Mouse (Mus musculus) left cerebral cortex, postnatal 14 days (tissue): ENCODE data around the gene H2-Q7. TPM values are rescaled to one million over a fixed set of nuclear protein-coding genes. Genes with fewer than 3 reads are reported as not detected.
"Not testable (repeated sequence)": the region's sequence is repeated elsewhere in the genome, so short reads cannot be mapped to it uniquely, and the experiment has no call there.

Experiments used
- DNase-seq, 2 experiments: peaks; one replicate each; pipeline ENCODE4 v3.0.0; 2021 to 2022; ENCODE audit warnings: low spot score in 2 of 2, mixed read lengths in 1 of 2
- intact Hi-C: fragments of 180-260 bp; cut with DNase I; formaldehyde crosslinking; loops from one replicate; pipeline ENCODE4 v1.15.1; 2025
- long read RNA-seq, 2 experiments: library from polyadenylated mRNA; stranded (forward); transcript quantifications; one replicate each; pipeline ENCODE4 v2.0.0; 2021
- total RNA-seq, 2 experiments: library from RNA; stranded (reverse); gene quantifications; 2 replicates each; pipeline ENCODE4 v1.2.3; 2021

The H2-Q7 gene
- total RNA-seq = under 1 TPM; 0.35 to 0.36 TPM
- long read RNA-seq, experiment 1 = 0 reads
- long read RNA-seq, experiment 2 = 0 reads

DNA sequence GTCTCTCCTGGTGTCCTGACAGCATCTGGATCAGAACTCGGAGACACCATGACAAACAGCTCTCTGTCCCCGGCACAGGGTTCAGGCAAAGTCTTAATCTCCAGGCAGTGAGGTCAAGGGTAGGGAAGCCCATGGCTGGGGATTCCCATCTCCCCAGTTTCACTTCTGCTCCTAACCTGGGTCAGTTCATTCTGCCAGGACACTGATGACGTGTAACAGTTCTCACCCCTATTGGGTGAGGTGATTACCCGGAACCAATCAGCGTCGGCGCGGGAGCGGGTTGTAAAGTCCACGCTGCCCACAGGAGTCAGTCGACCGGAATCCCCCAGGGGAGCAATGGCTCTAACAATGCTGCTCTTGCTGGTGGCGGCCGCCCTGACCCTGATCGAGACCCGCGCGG is at the start of gene H2-Q7:
H2-Q7 (plus strand) TSS at position 271 of the 400 bp plus-strand sequence.
- peak; percentile 62 to 65 for DNase-seq
- intact Hi-C loops = not testable (repeated sequence)

DNA sequence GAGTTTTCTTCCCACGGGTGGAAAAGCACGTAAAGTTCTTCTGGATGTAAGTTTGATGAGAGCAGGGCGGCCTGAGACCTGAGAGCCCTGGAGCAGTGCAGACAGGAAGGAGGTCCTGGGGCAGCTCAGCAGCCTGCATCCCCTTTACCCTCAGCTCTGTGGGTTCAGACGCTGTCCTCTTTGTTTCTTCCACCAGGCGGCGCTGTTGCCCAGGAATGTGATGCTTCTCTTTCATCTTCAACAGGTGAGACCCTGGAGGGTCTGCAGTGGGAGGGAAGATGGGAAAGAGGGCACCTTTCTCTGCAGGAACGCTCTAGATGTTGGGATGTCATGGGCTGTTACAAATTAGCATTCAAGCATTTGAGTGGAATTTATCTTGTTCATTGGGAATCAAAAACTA is 49.2 kb upstream of the H2-Q7 start:
- intact Hi-C loops, DNase-seq: not testable (repeated sequence)

DNA sequence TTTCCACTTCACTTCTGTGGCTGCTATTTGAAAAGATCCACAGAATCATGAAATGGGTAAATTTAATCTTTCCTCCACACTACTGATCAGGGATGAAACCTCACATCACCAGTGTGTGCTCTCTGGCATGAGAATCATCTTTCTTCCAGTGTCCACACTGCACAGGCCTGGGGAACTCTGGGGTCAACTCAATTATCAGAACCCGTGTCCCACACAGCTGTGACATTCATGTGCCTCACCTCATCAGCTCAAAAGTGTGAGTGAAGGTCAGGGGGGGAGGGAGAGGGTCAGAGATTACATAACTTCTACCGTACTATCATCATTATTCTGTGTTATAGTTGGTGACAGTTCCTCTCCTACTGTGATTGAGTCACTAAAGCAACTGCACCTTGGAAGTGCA is 46.3 kb upstream of the H2-Q7 start:
- intact Hi-C loops, DNase-seq: not testable (repeated sequence)

DNA sequence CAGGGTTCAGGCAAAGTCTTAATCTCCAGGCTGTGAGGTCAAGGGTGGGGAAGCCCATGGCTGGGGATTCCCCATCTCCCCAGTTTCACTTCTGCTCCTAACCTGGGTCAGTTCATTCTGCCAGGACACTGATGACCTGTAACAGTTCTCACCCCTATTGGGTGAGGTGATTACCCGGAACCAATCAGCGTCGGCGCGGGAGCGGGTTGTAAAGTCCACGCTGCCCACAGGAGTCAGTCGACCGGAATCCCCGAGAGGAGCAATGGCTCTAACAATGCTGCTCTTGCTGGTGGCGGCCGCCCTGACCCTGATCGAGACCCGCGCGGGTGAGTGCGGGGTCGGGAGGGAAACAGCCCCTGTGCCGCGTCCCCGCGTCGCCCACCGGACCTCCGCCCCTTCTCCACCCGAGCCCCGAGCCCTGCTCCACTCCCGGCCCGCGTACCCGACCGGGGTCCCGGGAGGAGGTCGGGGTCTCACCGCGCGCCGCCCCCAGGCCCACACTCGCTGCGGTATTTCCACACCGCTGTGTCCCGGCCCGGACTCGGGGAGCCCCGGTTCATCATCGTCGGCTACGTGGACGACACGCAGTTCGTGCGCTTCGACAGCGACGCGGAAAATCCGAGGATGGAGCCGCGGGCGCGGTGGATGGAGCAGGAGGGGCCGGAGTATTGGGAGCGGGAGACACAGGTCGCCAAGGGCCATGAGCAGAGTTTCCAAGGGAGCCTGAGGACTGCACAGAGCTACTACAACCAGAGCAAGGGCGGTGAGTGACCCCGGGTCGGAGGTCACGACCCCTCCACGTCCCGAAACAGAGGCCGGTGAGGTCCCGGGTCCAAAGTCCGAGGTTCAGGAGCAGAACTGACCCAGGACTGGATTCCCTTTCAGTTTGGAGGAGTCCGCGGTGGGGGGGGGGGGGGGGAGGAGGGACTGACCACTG is 44.8 kb upstream of the H2-Q7 start:
- intact Hi-C loops = not testable (repeated sequence)

DNA sequence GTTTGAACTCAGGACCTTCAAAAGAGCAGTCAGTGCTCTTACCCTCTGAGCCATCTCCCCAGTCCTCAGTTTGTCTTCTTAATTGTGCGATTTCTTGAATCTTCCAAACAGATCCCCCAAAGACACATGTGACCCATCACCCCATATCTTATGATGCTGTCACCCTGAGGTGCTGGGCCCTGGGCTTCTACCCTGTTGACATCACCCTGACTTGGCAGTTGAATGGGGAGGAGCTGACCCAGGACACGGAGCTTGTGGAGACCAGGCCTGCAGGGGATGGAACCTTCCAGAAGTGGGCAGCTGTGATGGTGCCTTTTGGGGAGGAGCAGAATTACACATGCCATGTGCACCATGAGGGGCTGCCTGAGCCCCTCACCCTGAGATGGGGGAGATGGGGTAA is 42.0 kb upstream of the H2-Q7 start:
- intact Hi-C loops, DNase-seq: not testable (repeated sequence)

More for the DNA sequence above, 44.8 kb upstream of the H2-Q7 start:
- not testable (repeated sequence) for DNase-seq

DNA sequence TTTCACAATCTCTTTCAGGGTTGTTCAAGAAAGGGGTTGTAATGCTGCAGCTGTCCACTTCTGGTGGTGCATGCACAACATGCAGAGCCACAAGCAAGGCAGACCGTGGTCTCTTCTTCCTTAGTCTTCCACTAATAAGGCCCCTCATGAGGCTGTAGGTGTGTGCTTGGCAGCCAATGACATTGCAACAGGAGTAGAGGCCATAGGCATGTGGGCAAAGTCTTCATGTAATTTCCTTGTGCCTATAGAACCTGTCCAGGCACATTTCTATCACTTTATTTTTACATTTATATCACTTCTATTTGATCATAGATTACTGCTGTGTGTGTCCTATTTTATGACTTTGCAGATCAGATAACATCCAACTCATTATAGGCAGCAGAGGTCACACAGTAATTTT is 25.9 kb upstream of the H2-Q7 start:
- intact Hi-C loops, DNase-seq: not testable (repeated sequence)

DNA sequence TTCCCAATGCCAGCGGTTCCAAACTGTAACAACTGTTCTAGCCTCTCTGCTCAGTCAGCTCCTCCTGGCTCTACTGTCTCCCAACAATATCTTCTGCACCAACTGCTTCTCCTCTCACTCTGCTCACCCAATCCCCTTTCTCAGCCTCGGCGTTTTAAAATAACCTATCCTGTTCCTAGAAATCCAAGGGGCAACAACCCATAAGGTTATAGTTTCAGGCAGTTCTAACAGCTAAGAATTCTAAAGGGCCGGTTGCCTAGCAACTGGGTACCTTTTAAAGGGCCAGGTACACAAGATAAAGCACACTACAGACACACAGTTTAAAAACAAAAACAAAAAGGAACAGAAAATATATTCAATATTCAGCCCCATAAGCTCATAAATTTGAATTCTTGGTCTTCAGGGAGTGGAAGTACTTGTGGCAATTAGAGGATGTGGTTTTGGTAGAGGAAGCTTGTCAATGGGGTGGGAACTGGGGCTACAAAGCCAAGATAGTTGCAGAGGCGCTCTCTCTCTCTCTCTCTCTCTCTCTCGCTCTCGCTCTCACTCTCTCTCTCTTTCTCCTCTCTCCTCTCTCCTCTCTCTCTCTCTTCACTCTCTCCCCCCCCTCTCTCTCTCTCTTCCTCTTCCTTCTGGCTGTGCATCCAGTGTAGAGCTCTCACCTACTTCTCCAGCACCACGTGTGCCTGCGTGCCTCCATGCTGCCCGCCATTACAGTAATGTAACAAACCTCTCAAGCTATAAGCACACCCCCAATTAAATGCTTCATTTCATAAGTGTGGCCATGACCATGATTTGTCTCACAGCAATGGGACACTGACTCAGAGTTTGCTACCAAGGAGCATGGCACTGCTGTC is 23.5 kb upstream of the H2-Q7 start:
- intact Hi-C loops, DNase-seq: not testable (repeated sequence)

DNA sequence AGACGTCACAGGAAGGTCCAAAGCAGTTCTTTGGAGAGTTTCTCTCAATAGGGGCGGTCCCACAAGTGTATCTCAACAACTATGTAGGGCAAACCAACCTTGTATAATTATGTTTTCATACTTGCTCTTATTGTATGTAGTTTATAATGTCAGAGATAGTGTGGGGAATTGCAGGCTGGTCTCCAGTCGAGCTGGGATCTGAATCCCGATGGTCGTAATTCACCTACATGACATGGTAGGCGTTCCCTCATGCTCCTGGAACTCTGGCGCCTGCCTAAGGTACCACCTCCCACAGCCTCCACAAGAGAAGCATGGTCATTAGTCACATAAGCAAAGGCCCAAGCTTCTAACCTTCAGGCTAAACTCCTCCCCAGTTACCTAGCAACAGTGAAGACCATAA is 20.2 kb upstream of the H2-Q7 start:
- DNase-seq = no peak
- intact Hi-C loops = no loop called here

DNA sequence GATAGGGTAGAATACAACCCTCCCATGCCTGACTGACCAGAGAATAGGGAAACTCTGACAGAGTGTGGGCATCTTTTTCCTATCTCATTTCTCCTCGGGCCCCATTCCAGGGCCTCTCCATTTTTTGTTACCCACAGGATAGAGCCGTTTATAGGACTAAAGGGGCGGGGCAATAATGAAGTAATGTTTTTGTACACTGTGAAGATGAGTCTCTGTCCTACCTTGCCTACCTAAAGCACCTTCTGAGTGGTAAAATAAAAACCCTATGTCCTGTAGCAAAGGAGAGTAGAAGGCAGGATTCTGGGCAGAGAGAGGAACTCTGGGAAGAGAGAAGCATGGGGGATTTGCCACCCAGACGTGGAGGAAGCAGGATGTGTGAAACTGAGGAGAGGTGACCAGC is 19.4 kb upstream of the H2-Q7 start:
- intact Hi-C loops, DNase-seq: not testable (repeated sequence)

DNA sequence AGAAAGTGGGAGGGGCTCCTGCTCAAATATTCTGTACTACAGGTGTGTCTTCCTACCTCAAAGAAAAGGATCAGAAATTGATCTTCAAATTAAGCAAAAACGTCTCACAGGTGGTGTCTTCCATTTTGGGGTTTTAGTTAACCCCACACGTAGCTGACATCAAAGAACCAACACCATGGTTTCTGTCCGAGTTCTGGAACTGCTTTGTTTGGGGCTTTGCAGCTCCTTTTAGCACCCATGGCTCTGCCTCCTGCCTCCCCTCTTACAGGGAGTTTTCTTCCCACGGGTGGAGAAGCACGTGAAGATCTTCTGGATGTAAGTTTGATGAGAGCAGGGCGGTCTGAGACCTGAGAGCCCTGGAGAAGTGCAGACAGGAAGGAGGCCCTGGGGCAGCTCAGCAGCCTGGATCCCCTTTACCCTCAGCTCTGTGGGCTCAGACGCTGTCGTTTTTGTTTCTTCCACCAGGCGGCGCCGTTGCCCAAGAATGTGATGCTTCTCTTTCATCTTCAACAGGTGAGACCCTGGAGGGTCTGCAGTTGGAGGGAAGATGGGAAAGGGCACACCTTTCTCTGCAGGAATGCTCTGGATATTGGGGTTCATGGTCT is 18.6 kb upstream of the H2-Q7 start:
- DNase-seq, intact Hi-C loops: not testable (repeated sequence)

DNA sequence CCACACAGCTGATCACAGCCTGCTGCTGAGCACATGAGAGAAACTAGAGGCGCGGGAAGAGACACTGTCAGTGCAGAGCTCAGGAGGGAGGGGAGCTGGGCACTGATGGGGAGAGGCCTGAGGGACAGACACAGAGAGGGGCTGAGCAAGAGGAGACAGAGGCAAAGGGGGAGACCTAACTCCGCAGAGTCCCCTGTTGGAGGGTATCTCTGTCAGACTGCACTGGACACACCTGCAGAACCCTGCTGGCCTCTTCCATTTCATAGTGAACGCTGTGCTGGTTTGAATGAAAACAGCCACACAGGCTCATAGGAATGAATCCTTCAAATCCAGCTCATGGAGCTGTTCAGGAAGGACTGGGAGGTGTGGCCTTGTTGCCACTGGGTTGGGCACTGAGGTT is 17.6 kb upstream of the H2-Q7 start:
- intact Hi-C loops, DNase-seq: not testable (repeated sequence)

DNA sequence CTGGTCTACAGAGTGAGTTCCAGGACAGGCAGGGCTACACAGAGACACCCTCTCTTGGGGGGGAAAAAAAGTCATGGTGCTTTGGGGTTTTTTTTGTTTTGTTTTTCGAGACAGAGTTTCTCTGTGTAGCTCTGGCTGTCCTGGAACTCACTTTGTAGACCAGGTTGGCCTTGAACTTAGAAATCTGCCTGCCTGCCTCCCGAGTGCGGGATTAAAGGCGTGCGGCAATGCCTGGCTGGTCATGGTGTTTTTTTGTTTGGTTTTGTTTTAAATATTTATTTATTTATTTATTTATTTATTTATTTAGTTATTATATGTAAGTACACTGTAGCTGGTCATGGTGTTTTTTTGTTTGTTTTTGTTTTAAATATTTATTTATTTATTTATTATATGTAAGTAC is 16.6 kb upstream of the H2-Q7 start:
- DNase-seq, intact Hi-C loops: not testable (repeated sequence)

DNA sequence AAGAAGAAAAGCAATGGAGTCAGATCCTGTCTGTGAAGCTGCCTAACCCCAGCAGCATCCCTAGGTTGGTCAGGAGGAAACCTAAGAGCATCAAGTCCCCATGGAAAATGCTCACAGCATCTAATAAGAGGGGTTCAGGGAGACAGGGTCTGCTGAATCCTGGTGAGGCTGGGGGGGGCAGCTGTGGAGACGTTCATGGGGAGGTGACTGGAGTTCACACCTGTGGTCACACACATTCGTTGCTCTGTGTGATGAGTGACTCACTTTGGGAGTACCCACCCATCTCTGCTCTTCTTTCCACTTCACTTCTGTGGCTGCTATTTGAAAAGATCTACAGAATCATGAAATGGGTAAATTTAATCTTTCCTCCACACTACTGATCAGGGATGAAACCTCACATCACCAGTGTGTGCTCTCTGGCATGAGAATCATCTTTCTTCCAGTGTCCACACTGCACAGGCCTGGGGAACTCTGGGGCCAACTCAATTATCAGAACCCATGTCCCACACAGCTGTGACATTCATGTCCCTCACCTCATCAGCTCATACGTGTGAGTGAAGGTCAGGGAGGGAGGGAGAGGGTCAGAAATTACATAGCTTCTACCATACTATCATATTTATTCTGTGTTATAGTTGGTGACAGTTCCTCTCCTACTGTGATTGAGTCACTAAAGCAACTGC is 15.7 kb upstream of the H2-Q7 start:
- intact Hi-C loops, DNase-seq: not testable (repeated sequence)

DNA sequence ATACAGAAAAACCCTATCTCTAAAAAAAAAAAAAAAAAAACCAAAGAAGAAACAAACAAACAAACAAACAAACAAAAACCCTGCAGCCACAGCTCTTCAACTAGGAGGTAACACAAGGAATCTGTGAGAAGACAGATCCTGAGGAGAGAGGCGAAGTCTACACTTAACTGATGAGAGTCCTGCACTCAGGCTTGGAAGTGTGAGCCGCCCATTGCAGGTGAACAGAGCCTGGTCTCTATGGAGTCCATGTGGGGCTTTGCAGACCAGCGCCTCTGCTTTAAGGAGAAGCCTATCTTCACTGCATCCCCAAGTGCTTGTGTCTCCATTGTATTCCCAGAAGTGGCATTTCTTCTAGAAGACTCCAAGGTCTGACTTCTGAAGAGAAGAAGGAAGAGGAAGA is 14.8 kb upstream of the H2-Q7 start:
- DNase-seq, intact Hi-C loops: not testable (repeated sequence)

DNA sequence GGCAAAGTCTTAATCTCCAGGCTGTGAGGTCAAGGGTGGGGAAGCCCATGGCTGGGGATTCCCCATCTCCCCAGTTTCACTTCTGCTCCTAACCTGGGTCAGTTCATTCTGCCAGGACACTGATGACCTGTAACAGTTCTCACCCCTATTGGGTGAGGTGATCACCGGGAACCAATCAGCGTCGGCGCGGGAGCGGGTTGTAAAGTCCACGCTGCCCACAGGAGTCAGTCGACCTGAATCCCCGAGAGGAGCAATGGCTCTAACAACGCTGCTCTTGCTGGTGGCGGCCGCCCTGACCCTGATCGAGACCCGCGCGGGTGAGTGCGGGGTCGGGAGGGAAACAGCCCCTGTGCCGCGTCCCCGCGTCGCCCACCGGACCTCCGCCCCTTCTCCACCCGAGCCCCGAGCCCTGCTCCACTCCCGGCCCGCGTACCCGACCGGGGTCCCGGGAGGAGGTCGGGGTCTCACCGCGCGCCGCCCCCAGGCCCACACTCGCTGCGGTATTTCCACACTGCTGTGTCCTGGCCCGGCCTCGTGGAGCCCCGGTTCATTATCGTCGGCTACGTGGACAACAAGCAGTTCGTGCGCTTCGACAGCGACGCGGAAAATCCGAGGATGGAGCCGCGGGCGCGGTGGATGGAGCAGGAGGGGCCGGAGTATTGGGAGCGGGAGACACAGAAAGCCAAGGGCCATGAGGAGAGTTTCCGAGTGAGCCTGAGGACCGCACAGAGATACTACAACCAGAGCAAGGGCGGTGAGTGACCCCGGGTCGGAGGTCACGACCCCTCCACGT is 14.1 kb upstream of the H2-Q7 start, which contains the start of gene H2-Q6:
H2-Q6 (plus strand) TSS at position 227 of the 793 bp plus-strand sequence.
- DNase-seq = peak in 1 of 2 experiments; percentile 19
- intact Hi-C loops = not testable (repeated sequence)

DNA sequence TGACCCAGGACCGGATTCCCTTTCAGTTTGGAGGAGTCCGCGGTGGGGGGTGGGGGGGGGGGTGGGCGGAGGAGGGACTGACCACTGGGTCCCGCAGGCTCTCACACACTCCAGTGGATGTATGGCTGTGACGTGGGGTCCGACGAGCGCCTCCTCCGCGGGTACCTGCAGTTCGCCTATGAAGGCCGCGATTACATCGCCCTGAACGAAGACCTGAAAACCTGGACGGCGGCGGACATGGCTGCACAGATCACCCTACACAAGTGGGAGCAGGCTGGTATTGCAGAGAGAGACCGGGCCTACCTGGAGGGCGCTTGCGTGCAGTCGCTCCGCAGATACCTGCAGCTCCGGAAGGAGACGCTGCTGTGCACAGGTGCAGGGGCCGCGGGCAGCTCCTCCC is 13.5 kb upstream of the H2-Q7 start:
- DNase-seq, intact Hi-C loops: not testable (repeated sequence)

DNA sequence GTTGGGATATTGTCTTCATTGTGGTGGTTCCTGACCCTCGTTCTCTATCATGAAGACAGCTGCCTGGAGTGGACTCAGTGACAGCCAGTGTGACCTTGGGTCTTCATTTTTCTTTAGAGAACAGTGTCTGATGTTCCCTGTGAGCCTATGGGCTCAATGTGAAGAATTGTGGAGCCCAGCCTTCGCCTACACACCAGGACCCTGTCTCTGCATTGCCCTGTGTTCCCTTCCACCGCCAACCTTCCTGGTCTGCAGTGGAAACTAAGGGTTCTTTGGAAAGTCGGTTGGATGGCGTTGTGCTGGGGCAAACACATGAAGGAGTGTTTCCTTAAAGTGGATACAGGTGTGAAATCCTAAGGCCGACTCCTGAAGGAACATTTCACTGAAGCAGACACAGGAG is 10.1 kb upstream of the H2-Q7 start:
- DNase-seq, intact Hi-C loops: not testable (repeated sequence)

DNA sequence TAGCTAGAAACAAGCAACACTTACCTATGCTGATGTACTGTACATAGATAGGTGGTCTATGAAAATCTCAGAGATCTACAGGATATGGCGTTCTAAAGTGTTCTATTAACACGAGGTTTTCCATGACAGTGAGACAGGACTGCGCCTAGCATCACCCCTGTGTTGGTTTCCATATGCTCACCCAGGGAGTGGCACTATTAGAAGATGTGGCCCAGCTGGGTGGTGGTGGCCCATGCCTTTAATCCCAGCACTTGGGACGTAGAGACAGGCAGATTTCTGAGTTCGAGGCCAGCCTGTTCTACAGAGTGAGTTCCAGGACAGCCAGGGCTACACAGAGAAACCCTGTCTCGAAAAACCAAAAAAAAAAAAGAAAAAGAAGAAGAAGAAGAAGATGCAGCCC is 8.3 kb upstream of the H2-Q7 start:
- intact Hi-C loops, DNase-seq: not testable (repeated sequence)
